8 mouse cellular contexts compared by ENCODE assay signal in genomic region chr10:57841638-57842509, GRCm38 (mm10). TPM values are rescaled to one million over a fixed set of nuclear protein-coding genes. Genes with fewer than 3 reads are reported as not detected.
DNase-seq lines count a peak whose midpoint lies in the region; ATAC-seq and TF ChIP-seq lines count a peak whose summit lies in the region.

No protein-coding gene starts in this region.

- H3K9me3 ChIP-seq in heart, embryonic 11.5 days (replicated peaks; ENCODE audit: control insufficient read depth, low read length), result no peaks in the 10 kb centered on the region
- H3K9me3 ChIP-seq in midbrain, embryonic 10.5 days (replicated peaks), result no peaks in the 10 kb centered on the region; the same call in 1 of the 2 replicates

- H3K9ac ChIP-seq in heart, adult 2 months (ENCODE audit: low read depth, low read length), result no peak overlapping the region
- H3K9ac ChIP-seq in heart, embryonic 11.5 days (ENCODE audit: low read depth, low read length), result no peak overlapping the region

- no peaks in the 10 kb centered on the region for H3K27me3 ChIP-seq in heart, adult 2 months (ENCODE audit: control insufficient read depth, insufficient read depth, low read length)
- H3K27me3 ChIP-seq in heart, embryonic 11.5 days (ENCODE audit: control insufficient read depth, insufficient read depth, low read length), result no peaks in the 10 kb centered on the region
- peaks cover 8% of the 10 kb centered on the region for H3K27me3 ChIP-seq in midbrain, embryonic 10.5 days (ENCODE audit: low read depth, poor library complexity, severe bottlenecking)

- no peaks in the 10 kb centered on the region for H3K79me2 ChIP-seq in heart, adult 2 months (replicated peaks; ENCODE audit: control insufficient read depth, insufficient read depth, low read length)

- intact Hi-C loops in heart, adult 2 months (cut with DNase I), result loop anchor here (1.0 kb wide), 2 partner anchors 99 to 379 kb away; no protein-coding TSS in a partner anchor

- no peaks in the 10 kb centered on the region for H3K36me3 ChIP-seq in heart, adult 2 months (ENCODE audit: control insufficient read depth, insufficient read depth, low read length)
- H3K36me3 ChIP-seq in heart, embryonic 11.5 days (ENCODE audit: control insufficient read depth, insufficient read depth, low read length), result no peaks in the 10 kb centered on the region
- H3K36me3 ChIP-seq in midbrain, embryonic 10.5 days, result no peaks in the 10 kb centered on the region

- TF ChIP-seq POLR2A in heart, adult 2 months (IDR thresholded peaks at IDR 0.05; ENCODE audit: insufficient read depth, low read depth, low read length), result no peak

- TF ChIP-seq EP300 in heart, adult 2 months (IDR thresholded peaks at IDR 0.05; ENCODE audit: insufficient read depth, low read depth, low read length), result no peak

- H3K4me3 ChIP-seq in heart, adult 2 months, result no peak overlapping the region
- no peak overlapping the region for H3K4me3 ChIP-seq in heart, embryonic 11.5 days (ENCODE audit: low read depth, low read length)
- no peak overlapping the region for H3K4me3 ChIP-seq in midbrain, embryonic 10.5 days

- peak; percentile 21 to 25 for DNase-seq in heart, adult 2 months
- peak; percentile 59 for DNase-seq in adrenal gland, postnatal 10 days
- peak; percentile 42 for DNase-seq in embryo, embryonic 9.5 days (ENCODE audit: extremely low spot score)
- peak; percentile 67 to 68 for DNase-seq in layer of hippocampus, postnatal 10 days (ENCODE audit: low spot score in 2 of 2)
- DNase-seq in midbrain, embryonic 10.5 days (ENCODE audit: low spot score), result peak; percentile 50
- DNase-seq in skeletal muscle tissue, adult 2 months (ENCODE audit: low read depth, low spot score), result peak; percentile 37

- 36% methylated on average over 8 of the region's 8 CpGs for WGBS in heart, adult 2 months
- 32% methylated on average over 8 of the region's 8 CpGs for WGBS in heart, embryonic 11.5 days (ENCODE audit: insufficient replicate concordance)
- WGBS in midbrain, embryonic 10.5 days, result 49% methylated on average over 8 of the region's 8 CpGs

- peak; percentile 97 for TF ChIP-seq CTCF in heart, adult 2 months (IDR thresholded peaks at IDR 0.05)

- ATAC-seq in heart, embryonic 11.5 days (replicated peaks; ENCODE audit: insufficient number of reproducible peaks, low FRiP score, low TSS enrichment), result no peak
- peak; percentile 78 to 86 for ATAC-seq in hematopoietic stem cell, adult 5-6 weeks (replicated peaks in 1 of 2; ENCODE audit: insufficient read depth in 1 of 2, low FRiP score in 2 of 2, low TSS enrichment in 1 of 2, low read depth in 1 of 2, poor library complexity in 2 of 2, severe bottlenecking in 2 of 2)

- no peak overlapping the region for H3K27ac ChIP-seq in heart, adult 2 months
- no peak overlapping the region for H3K27ac ChIP-seq in heart, embryonic 11.5 days (ENCODE audit: low read depth, low read length)
- no peak overlapping the region; the same call in 1 of the 2 replicates for H3K27ac ChIP-seq in midbrain, embryonic 10.5 days (replicated peaks)

- H3K4me1 ChIP-seq in heart, adult 2 months (ENCODE audit: control insufficient read depth, insufficient read depth, low read length), result no peaks in the 10 kb centered on the region
- H3K4me1 ChIP-seq in heart, embryonic 11.5 days (ENCODE audit: control insufficient read depth, insufficient read depth, low read length), result no peaks in the 10 kb centered on the region
- H3K4me1 ChIP-seq in midbrain, embryonic 10.5 days, result no peaks in the 10 kb centered on the region; the same call in 1 of the 2 replicates

- H3K4me2 ChIP-seq in heart, embryonic 11.5 days, result no peak overlapping the region

RNA-seq across cellular contexts. Expression of gene Smpdl3a, which starts 47.7 kb away (rescaled TPM):
- total RNA-seq in heart, adult 2 months (2021), result 10 to 100 TPM; 56.5 to 67.1 TPM
- polyA plus RNA-seq in heart, adult 2 months (2012; rRNA removed), result 76.9 and 104 TPM in 2 replicates
- polyA plus RNA-seq in heart, embryonic 11.5 days (2014; fragmentation: Nextera tagmentation; extraction: Ambion mirVana), result 18.5 and 19.4 TPM in 2 replicates
- 10 to 100 TPM; 73.8 to 76.6 TPM for total RNA-seq in adrenal gland, postnatal 10 days (2021)
- total RNA-seq in hematopoietic stem cell, adult 5-6 weeks (2017), result 38.4 and 49.7 TPM in 2 replicates
- total RNA-seq in layer of hippocampus, postnatal 10 days (2021), result 10 to 100 TPM; 25.6 to 27.4 TPM
- 7.2 and 10.1 TPM in 2 replicates for polyA plus RNA-seq in midbrain, embryonic 10.5 days (2016; fragmentation: Nextera tagmentation; extraction: Ambion mirVana)

RNA-seq across cellular contexts. Expression of gene Fabp7, which starts 57.2 kb away (rescaled TPM):
- under 1 TPM; 0.59 to 0.73 TPM for total RNA-seq in heart, adult 2 months (2021)
- 0.74 and 1.4 TPM in 2 replicates for polyA plus RNA-seq in heart, adult 2 months (2012; rRNA removed)
- 2.4 and 3.9 TPM in 2 replicates for polyA plus RNA-seq in heart, embryonic 11.5 days (2014; fragmentation: Nextera tagmentation; extraction: Ambion mirVana)
- 10 to 100 TPM; 12.0 to 15.9 TPM for total RNA-seq in adrenal gland, postnatal 10 days (2021)
- not detected in 2 replicates for total RNA-seq in hematopoietic stem cell, adult 5-6 weeks (2017)
- total RNA-seq in layer of hippocampus, postnatal 10 days (2021), result 100 to 1,000 TPM; 606 to 635 TPM
- polyA plus RNA-seq in midbrain, embryonic 10.5 days (2016; fragmentation: Nextera tagmentation; extraction: Ambion mirVana), result 467 and 736 TPM in 2 replicates

Comparison
In these comparisons a context has a peak if more than half of its experiments do, and no peak if none do; other contexts are left out.
1. RNA of gene Fabp7, which starts 57.2 kb away (total RNA-seq): 606 to 635 TPM in layer of hippocampus, postnatal 10 days; 12.0 to 15.9 TPM in adrenal gland, postnatal 10 days, 0.59 to 0.73 TPM in heart, adult 2 months and not detected in hematopoietic stem cell, adult 5-6 weeks; every median in the first group is over 10 times any median in the second.
2. Peak in every context shown above with its lines, with median percentiles within 50 percentile points of each other: DNase-seq.